Mouse (Mus musculus) testis, adult 2 months (tissue): ENCODE measurements around the gene Pfkl.
"Not testable (repeated sequence)": the region's sequence is repeated elsewhere in the genome, so short reads cannot be mapped to it uniquely, and the experiment has no call there.

Experiments
- CTCF ChIP-seq: fragments of 200-500 bp; IDR thresholded peaks from 2 replicates; pipeline ENCODE4 v1.5.1; 2012; ENCODE audit warnings: low read depth, mild to moderate bottlenecking, inconsistent platforms, low read length, moderate library complexity; ENCODE audit not compliant: control insufficient read depth, insufficient read depth, insufficient replicate concordance
- POLR2A ChIP-seq: fragments of 200-500 bp; IDR thresholded peaks from 2 replicates; pipeline ENCODE4 v1.6.1; 2012; ENCODE audit warnings: low read depth, mild to moderate bottlenecking, inconsistent platforms, low read length, moderate library complexity; ENCODE audit not compliant: control insufficient read depth

DNA sequence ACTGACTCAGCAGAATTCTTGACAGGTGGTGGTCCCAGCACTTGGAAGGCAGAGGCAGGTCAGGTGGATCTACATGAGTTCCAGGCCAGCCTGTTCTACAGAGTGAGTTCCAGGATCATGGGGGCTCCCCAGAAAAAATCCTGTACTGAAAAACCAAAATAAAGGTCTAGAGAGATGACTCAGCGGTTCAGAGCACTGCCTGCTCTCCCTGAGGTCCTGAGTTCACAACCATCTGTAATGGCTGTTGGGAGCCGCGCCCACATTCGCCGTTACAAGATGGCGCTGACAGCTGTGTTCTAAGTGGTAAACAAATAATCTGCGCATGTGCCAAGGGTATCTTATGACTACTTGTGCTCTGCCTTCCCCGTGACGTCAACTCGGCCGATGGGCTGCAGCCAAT is 10.1 kb upstream of the Pfkl start:
- not testable (repeated sequence) for TF ChIP-seq CTCF, POLR2A
